Mouse (Mus musculus): Measurements from ENCODE around the gene Zfp948.
"Not testable (repeated sequence)": the region's sequence is repeated elsewhere in the genome, so short reads cannot be mapped to it uniquely, and the experiment has no call there.

Gene Zfp948

GRCm38 (mm10) chr17:21617352-21617751, 50.5 kb downstream of the Zfp948 start:
- in situ Hi-C loops (cut with MboI, MseI) = no loop called here

GRCm38 (mm10) chr17:21623647-21624046, 56.8 kb downstream of the Zfp948 start:
- in situ Hi-C loops (cut with MboI, MseI) = no loop called here

- in situ Hi-C loops (cut with MboI, MseI) = not testable (repeated sequence)
Observed at GRCm38 (mm10) chr17:21635758-21636157, 69.0 kb downstream of the Zfp948 start.

Data from T-helper 2 cell (primary cell).